Mouse (Mus musculus): ENCODE measurements around the gene Upf2. TPM values are rescaled to one million over a fixed set of nuclear protein-coding genes. Genes with fewer than 3 reads are reported as not detected.
"Not testable (repeated sequence)": the region's sequence is repeated elsewhere in the genome, so short reads cannot be mapped to it uniquely, and the experiment has no call there.

Gene Upf2
- total RNA-seq, 1 experiment from 2014 or later: 57.1 TPM

DNA sequence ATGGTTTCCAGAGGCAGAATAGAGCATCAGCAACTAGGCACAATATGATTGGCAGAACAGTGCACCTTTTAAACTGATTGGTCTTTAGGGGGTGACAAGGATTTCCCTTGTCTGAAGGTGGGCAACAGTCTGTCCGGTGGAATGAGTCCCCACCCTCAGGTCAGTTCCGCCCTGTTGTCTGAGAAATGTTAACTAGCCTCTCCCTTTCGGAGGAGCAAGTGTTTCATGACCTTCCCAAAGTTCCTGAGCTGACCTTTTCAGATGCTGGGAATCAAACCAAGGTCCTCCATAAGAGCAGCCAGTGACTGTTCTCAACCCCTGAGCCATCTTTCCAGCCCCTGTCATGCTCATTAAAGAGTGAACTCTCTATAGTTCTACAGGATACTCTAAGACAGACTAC, 4.4 kb upstream of the Upf2 start:
- no peak for ATAC-seq (replicated peaks; ENCODE audit: low read depth, poor library complexity, severe bottlenecking)

DNA sequence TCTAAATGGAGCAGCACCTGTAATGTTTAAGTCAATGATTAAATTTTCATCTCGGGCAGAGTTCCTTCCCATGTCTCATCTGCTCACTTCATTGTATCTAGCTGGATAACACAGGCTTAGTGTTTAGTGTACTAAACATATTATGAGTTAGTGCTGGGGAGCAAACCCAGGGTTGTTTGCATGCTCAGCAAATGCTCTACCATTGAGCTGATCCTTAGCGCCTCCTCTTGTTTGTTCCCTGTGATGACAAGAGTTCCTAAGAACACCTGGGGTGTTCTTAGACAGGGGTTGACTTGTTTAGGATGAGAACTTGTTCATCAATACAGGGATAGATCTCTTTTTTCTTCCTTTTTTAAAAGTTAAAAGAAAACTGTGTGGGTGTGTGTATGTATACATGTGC, 2.3 kb upstream of the Upf2 start:
- no peak for ATAC-seq (replicated peaks; ENCODE audit: low read depth, poor library complexity, severe bottlenecking)

DNA sequence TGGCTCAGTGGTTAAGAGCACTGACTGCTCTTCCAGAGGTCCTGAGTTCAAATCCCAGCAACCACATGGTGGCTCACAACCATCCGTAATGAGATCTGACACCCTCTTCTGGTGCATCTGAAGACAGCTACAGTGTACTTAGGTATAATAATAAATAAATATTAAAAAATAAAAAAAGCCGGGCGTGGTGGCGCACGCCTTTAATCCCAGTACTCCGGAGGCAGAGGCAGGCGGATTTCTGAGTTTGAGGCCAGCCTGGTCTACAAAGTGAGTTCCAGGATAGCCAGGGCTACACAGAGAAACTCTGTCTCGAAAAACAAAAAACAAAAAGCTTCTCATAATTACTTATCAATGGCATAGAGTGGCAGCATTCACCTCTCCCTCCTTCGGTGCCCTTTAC, 1.4 kb upstream of the Upf2 start:
- not testable (repeated sequence) for ATAC-seq (replicated peaks; ENCODE audit: low read depth, poor library complexity, severe bottlenecking)

DNA sequence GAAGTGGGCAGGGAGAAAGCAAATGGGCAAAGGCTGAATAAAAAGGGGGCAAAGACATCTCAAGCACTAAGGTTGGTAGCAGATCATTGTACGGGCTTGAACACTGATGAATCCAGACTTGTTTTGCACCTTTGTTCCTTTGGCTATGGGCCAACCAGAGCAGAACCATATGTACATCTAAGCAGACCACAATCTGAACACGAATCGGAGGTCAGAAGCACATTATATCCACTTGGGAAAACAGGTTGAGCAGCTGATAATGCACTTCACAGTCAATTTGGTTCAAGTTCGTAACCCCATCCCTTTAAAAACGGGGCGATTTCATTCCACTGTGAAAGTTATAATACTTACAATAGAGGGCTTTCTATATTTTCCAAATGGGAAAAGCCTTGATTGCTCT, 964 bp upstream of the Upf2 start:
- no peak for ATAC-seq (replicated peaks; ENCODE audit: low read depth, poor library complexity, severe bottlenecking)

DNA sequence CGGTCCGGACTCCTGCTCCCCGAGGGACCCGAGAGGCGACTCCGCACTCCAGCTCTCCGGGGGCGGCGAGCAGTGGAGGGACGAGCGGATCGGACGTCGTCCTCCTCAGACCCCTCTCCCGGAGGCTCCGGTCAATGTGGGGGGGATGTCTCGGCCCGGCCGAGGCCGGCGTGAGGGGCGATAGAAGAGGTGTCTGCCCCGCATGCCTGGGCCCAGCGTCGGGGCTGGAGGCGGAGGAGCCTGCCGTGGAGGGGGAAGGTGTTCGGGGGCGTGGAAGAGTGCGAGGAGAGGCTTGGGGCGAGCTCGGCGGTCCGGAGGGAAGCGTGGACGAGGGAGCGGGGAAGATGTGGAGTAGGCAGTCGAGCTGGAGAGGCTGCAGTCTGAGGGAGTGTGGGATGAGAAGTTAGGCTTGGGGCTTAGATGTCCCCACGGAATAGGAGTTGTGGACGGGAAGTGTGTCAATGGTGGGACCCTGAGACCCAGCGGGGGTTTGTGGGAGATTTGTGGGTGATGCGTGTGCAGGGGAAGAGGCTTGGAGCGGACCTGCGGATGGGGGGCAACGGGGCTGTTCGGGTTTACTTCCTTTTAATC, 447 bp downstream of the Upf2 start:
- ATAC-seq (replicated peaks; ENCODE audit: low read depth, poor library complexity, severe bottlenecking): peak; percentile 53

DNA sequence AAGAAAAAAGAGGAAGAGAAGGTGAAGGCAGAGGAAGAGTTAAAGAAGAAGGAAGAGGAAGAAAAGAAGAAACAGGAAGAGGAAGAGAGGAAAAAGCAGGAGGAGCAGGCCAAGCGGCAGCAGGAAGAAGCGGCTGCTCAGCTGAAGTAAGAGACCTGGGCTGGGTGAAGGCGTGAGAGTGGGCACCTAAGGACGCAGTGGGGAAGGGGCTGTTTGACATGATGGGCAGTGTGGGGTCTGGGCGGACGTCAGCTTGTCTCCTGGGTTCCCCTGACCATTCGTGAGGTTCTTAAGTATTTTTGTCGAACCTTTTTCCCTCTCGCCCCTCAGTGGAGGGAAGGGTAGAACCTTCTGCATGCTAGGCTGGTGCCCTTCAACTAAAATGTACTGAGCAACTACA, 6.4 kb downstream of the Upf2 start:
- ATAC-seq (replicated peaks; ENCODE audit: low read depth, poor library complexity, severe bottlenecking): no peak

DNA sequence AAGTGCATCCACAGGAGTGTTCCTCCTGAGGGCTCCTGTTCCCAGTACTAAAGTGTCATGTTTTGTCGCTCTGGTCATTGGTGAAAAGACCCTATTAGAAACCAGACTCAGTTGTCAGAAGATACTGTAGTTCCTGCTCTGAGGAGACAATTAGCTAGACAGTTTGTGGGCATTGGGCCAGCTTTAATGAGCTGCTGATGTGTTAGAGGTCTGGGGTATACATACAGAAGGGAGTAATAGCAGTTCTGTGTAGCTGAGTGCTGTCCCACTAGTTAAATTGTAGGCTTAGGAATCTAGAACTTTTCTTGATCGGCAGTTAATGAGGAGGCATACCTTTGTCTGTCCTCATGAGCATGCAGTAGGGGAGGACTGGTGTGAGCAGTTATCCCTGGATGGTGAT, 11.0 kb downstream of the Upf2 start:
- ATAC-seq (replicated peaks; ENCODE audit: low read depth, poor library complexity, severe bottlenecking): no peak

DNA sequence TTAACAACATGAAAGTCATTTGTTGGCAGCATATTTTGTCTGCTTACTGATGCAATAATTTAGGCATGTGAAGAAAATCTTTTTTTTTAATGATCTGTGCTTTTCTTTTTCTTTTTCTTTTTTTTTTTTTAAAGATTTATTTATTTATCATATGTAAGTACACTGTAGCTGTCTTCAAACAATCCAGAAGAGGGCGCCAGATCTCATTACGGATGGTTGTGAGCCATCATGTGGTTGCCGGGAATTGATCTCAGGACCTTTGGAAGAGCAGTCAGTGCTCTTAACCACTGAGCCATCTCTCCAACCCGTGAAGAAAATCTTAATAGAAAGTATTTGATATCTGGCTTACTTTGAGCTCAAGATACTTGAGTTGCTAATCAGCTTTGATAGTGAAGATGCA, 12.5 kb downstream of the Upf2 start:
- not testable (repeated sequence) for ATAC-seq (replicated peaks; ENCODE audit: low read depth, poor library complexity, severe bottlenecking)

DNA sequence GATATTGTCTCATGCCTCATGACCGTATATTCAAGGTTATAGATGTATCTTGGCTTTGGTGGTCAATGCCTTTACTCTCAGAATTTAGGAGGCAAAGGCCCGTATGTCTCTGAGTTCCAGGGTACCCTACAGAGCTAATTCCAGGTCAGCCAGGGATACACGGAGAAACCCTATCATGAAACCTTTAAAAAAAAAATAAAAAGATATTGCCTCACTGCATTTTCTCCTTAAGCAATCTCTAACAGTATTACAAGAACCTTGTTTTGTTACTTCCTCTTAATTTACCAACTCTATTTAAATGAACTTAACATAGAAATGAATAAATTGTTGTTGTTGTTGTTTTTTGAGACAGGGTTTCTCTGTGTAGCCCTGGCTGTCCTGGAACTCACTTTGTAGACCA, 14.7 kb downstream of the Upf2 start:
- no peak for ATAC-seq (replicated peaks; ENCODE audit: low read depth, poor library complexity, severe bottlenecking)

DNA sequence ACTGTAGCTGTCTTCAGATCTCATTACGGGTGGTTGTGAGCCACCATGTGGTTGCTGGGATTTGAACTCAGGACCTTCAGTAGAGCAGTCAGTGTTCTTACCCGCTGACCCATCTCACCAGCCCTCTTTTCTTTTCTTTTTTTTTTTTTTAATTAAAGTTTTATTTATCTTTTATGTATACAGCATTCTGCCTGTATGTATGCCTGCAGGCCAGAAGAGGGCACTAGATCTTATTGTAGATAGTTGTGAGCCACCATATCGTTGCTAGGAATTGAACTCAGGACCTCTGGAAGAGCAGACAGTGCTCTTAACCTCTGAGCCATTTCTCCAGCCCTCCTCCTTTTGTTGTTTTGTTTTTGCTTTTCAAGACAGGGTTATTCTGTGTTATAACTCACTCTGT, 19.4 kb downstream of the Upf2 start:
- ATAC-seq (replicated peaks; ENCODE audit: low read depth, poor library complexity, severe bottlenecking): not testable (repeated sequence)

DNA sequence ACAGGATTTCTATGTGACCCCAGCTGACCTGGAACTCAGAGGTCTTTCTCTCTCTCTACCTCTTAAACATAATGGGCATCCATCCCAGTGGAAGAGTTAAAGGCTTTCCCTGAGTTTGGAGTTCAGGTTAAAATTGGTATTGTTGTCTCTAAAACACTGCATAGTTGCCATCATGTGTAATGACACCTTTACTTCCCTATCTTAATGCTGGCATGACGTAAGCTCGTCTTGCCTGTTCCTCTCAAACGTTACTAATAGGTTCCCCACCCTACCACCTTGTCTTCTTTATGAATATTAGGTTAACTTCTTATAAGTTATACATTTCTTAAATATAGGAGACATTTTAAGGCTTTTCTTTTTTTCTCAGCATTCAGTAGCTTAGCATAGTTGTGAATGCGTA, 26.3 kb downstream of the Upf2 start:
- ATAC-seq (replicated peaks; ENCODE audit: low read depth, poor library complexity, severe bottlenecking): no peak

DNA sequence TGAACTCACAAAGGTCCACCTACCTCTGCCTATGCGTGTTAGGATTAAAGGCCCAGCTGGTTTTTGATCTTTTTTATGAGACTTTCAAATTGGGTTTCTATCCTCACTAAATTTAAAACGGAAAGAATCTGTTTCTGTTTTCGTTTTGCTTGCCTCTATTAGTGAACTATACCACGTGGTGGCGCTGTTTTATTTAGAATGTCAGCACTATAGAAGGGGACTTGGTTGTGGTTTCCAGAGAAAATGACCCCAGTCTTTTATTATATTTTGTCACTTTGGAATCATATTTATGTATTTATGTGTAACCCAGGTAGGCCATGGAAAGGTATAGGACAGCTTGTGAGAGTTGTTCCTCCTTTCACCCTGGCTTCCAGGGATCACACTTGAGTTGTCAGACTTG, 44.3 kb downstream of the Upf2 start:
- 0 out of 2 replicates have a peak, but pooled peaks have one; percentile 25 for ATAC-seq (replicated peaks; ENCODE audit: low read depth, poor library complexity, severe bottlenecking)

DNA sequence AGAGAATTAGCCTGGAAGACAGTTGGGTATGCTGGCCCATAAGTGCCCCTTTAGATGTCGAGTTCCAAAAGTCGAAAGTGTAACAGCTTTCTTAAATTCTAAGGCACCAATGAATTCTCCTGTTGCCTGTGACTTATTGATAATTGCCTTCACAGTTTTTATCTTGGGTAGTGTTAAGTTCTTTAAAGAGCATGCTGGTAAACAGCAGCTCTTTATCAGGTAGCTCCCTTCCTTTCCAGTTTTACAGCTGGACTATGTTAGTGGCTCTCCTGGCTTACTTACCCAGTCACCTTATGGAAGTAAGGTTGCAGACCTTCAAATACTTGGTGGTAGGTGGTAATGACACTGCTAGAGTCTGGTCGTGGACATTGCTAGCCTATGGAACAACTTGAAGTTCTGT, 52.7 kb downstream of the Upf2 start:
- no peak for ATAC-seq (replicated peaks; ENCODE audit: low read depth, poor library complexity, severe bottlenecking)

DNA sequence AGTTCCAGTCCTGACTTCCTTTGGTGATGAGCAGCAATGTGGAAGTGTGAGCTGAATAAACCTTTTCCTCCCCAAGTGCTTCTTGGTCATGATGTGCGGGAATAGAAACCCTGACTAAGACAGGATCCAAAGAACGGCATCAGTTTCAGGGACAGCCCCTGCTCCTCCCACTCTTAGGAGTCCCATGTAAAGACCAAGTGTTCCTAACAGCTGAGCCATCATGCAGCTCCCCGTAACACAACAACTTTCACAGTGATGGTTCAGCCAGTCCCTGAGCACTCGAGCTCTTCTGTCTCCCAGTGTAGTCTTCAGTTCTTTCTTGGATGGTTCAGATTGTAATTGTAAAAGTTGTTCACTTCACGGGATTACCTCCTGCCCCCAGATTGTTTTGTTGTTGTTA, 63.3 kb downstream of the Upf2 start:
- no peak for ATAC-seq (replicated peaks; ENCODE audit: low read depth, poor library complexity, severe bottlenecking)

DNA sequence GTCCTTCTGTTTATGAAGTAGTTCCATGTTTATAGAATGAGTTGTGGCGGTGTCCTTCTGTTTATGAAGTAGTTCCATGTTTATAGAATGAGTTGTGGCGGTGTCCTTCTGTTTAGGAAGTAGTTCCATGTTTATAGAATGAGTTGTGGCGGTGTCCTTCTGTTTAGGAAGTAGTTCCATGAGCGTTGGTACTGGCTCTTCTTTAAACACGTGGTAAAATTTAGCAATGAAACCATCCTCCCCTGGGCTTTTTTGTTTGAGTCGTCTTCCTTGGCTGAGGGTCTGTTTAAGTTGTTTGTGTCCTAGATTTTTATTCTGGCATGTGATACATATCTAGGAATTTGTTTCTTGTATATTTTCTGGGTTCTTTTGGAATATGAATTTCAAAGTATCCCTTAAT, 63.9 kb downstream of the Upf2 start:
- ATAC-seq (replicated peaks; ENCODE audit: low read depth, poor library complexity, severe bottlenecking): not testable (repeated sequence)

DNA sequence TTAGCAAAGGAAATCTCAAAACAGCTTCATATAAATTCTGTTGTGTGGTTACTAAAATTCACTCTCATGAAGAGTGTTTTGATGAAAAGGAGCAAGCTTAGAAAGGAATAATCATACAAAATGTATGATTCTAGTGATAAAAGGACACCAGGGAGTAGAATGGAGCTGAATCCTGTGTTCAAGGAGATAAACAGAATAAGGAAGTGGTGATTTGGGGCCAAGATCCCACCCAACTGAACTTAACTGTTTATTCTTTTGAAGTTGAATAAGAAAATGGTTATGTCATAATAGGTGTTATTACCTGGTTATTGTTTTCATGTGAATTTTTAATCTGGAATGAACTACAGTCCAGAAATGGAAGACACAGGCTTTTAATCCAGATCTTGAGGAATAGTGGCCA, 69.3 kb downstream of the Upf2 start:
- ATAC-seq (replicated peaks; ENCODE audit: low read depth, poor library complexity, severe bottlenecking): no peak

DNA sequence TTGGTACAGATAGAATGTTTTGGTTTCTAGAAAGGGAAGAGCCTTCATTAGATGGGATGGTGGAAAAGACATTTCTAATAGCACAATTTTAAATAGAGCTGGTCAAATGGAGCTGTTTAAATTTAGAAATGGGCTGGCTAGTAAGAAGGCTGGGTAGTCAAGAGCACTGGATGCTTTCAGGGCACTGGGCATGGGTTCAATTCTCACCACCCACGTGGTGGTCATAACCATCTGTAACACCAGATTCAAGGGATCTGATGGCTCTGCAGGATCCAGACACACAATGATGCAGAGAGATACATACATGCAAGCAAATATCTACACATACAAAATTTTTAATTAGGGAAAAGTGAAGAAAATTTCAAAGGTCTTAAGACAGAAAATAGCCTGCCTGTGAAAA, 91.4 kb downstream of the Upf2 start:
- no peak for ATAC-seq (replicated peaks; ENCODE audit: low read depth, poor library complexity, severe bottlenecking)

DNA sequence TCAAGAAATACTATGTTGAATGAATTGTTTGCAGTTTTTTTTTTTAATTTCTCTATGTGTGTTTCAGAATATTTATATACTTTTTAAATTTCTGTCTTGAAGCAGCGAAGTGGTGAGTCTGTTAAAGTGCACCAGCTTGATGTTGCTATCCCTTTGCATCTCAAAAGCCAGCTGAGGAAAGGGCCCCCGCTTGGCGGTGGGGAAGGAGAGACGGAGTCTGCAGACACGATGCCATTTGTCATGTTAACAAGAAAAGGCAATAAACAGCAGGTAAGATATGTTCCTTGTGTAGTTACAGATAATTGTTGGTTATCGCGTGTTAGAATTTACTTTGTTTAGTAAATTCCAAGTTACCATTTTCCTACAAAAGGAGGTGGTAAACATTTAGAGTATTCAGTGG, 95.5 kb downstream of the Upf2 start:
- no peak for ATAC-seq (replicated peaks; ENCODE audit: low read depth, poor library complexity, severe bottlenecking)

DNA sequence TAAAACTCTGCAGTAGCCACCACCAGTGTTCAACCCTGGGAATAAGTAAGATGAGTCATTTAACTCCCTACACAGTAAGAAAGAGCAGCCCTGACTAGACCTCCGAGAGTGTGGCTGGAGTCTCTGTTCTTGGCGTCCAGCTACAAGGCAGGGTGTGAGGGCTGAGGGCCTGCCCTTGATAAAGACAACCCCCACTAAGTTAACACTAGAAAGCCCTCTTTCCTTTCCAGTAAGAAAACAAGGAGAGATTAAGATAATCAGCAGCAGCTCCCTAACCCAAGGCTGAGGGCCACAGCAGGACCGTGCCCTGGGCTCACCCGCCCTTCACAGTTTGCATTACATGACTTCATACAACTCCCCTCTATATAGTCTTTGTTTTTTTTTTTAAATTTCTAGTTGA, 97.3 kb downstream of the Upf2 start:
- ATAC-seq (replicated peaks; ENCODE audit: low read depth, poor library complexity, severe bottlenecking): no peak

DNA sequence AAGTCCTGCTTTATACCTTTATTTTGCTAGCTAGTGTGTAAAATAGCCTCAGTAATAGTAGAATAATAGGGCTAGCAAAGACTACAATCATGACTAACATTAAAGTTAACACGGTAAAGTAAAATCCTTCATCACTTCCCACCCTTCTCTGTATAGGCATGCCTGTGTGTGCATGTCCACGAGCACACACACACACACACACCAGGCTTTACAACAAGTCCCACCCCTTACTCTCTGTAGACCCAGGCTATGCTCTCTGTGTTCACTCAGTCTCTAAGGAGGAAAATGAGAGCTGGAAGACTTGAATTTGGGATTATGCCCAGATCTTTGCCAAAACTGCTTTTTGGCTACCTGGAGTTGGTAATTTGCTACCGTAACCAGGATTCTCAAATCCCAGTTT, 97.7 kb downstream of the Upf2 start:
- ATAC-seq (replicated peaks; ENCODE audit: low read depth, poor library complexity, severe bottlenecking): no peak

DNA sequence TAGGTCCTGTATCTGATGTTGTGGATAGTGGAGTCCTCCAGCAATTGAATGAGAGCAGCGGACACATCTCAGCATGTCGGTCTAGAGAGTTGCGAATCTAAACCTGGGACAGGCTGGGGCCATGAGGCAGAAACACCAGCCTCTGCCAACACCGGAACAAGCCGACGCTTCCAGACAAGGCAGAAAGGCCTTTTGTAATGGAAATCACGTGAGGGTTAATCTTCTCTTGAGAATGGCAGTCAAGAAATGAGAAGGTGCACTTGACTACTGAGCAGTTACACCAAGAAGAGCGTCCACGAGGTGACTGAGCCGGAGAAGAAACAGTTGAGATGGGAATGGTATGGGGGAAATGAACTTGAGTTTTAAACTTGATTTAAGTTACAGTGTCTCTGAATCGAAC, 104.2 kb downstream of the Upf2 start:
- ATAC-seq (replicated peaks; ENCODE audit: low read depth, poor library complexity, severe bottlenecking): no peak

DNA sequence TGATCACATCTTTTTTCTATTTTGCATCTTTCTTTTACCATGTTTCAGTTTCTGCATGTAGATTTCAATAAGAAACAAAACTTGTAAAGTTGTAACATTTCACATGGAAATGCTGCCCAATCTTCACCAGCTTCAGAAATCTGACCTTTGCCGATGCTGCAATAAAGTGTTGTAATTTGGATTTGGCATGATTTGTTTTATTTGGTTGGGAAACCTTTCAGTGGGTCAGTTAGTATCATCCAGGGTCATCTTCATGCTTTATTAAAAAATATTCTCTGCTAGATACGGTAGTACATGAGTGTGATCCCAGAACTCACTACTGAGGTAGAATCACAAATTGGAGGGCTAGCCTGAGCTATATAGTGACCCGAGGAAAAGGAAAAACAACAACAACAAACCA, 105.2 kb downstream of the Upf2 start:
- ATAC-seq (replicated peaks; ENCODE audit: low read depth, poor library complexity, severe bottlenecking): no peak

DNA sequence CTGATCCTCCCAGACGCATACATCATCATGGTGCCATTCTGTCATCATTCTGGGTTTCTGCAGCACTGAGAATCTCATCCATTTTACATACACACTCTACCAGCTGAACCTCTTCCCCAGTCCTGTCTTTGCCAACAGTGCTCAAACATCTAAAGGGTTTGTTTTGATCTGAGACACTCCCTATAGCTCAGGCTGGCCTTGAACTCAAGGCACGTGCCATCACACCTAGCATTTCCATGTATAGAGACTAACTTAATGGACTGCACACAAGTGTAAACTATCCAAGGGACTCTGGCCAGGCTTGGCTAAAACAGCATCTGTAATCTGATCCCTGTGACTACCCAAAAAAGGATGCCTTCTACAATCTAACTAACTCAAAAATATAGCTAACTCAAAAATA, 108.0 kb downstream of the Upf2 start:
- ATAC-seq (replicated peaks; ENCODE audit: low read depth, poor library complexity, severe bottlenecking): no peak

Data from common myeloid progenitor, adult 5-6 weeks (primary cell).